Mouse (Mus musculus) liver, embryonic 11.5 days (tissue): ENCODE results near the gene Fmnl2. TPM values are rescaled to one million over a fixed set of nuclear protein-coding genes. Genes with fewer than 3 reads are reported as not detected.

Experiments used
- ATAC-seq: fragments of 200-750 bp; cut with Nextera tagmentation; replicated peaks from 2 replicates; pipeline ENCODE4 v1.8.0; 2017; ENCODE audit warnings: moderate number of reproducible peaks, mild to moderate bottlenecking, moderate TSS enrichment, moderate library complexity; ENCODE audit not compliant: low FRiP score
- DNase-seq: peaks from one replicate; pipeline ENCODE4 v3.0.0-alpha.2; 2017; ENCODE audit warnings: low spot score
- H3K27ac ChIP-seq: fragments of 300-500 bp; sonication (generic); 2 replicates; pipeline ENCODE4 v1.5.1; 2014; ENCODE audit warnings: mild to moderate bottlenecking, low read depth, low read length, control low read depth
- H3K27me3 ChIP-seq: fragments of 300-500 bp; sonication (generic); replicated peaks from 2 replicates; pipeline ENCODE4 v1.6.1; 2014; ENCODE audit warnings: low read length, mixed read lengths; ENCODE audit not compliant: control insufficient read depth, insufficient read depth
- H3K36me3 ChIP-seq: fragments of 300-500 bp; sonication (generic); 2 replicates; pipeline ENCODE4 v1.6.1; 2014; ENCODE audit warnings: mild to moderate bottlenecking, low read length, moderate library complexity, mixed read lengths; ENCODE audit not compliant: control insufficient read depth, insufficient read depth
- H3K4me1 ChIP-seq: fragments of 300-500 bp; sonication (generic); replicated peaks from 2 replicates; pipeline ENCODE4 v1.6.1; 2014; ENCODE audit warnings: low read length, mixed read lengths; ENCODE audit not compliant: control insufficient read depth, insufficient read depth
- H3K4me2 ChIP-seq: fragments of 300-500 bp; sonication (generic); 2 replicates; pipeline ENCODE4 v1.6.1; 2014; ENCODE audit warnings: mild to moderate bottlenecking, control low read depth, moderate library complexity
- H3K4me3 ChIP-seq: fragments of 300-500 bp; sonication (generic); 2 replicates; pipeline ENCODE4 v1.5.1; 2014; ENCODE audit warnings: low read depth, low read length, control low read depth
- H3K9ac ChIP-seq: fragments of 300-500 bp; sonication (generic); 2 replicates; pipeline ENCODE4 v1.6.1; 2014; ENCODE audit warnings: low read depth, low read length, control low read depth
- H3K9me3 ChIP-seq: fragments of 300-500 bp; sonication (generic); 2 replicates; pipeline ENCODE4 v1.6.1; 2016; ENCODE audit warnings: low read length, inconsistent platforms, mixed read lengths; ENCODE audit not compliant: control insufficient read depth
- WGBS: fragments of 180-500 bp; shearing (Covaris S2); extraction: QIAGEN DNeasy Blood & Tissue Kit; methylation state at CpG from one replicate; pipeline ENCODE4 v1.1.7; 2014; 5-methylcytosine and 5-hydroxymethylcytosine counted together
- polyA plus RNA-seq: library from polyadenylated mRNA; unstranded; fragments of >200 nt; fragmentation: Nextera tagmentation; extraction: Ambion mirVana; gene quantifications from 2 replicates; pipeline ENCODE4 v1.2.1, GENCODE M21; 2014

Fmnl2 gene
- polyA plus RNA-seq, 1 experiment from 2014 or later: 1.5 TPM

DNA sequence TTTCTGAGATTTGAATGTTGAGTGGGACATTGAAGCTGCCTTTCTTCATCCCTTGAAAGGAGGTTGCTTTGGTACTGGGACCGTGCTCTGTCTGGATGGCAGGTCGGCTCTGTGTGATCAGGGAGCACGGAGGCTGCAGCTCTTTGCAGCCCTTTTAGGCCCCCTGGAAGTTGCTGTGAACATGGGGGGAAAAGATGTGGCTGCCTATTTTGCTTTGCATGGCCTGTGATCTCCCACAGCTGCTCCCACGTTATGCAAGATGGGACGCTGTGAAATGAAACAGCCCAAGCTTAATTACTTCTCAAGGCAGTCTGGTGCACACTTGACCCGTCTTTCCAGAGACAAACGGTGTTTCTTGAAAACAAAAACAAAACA is 1.8 kb downstream of the Fmnl2 start:
- H3K36me3 ChIP-seq: no peaks in the 10 kb centered on the region
- no peak overlapping the region for H3K9ac ChIP-seq
- no peaks in the 10 kb centered on the region for H3K4me1 ChIP-seq
- ATAC-seq: no peak
- no peak overlapping the region for H3K27ac ChIP-seq
- peaks cover 31% of the 10 kb centered on the region for H3K27me3 ChIP-seq
- peak overlapping the region; percentile 93 for H3K4me2 ChIP-seq
- peak overlapping the region; percentile 71; the same call in 1 of the 2 replicates for H3K4me3 ChIP-seq
- no peak for DNase-seq
- H3K9me3 ChIP-seq: no peaks in the 10 kb centered on the region
- WGBS: 23% methylated on average over 7 of the region's 7 CpGs

GRCm38 (mm10) chr2:52860111-52860775 is 2.6 kb downstream of the Fmnl2 start:
- Histone ChIP-seq H3K4me3 (no peak overlapping the region), H3K9ac (no peak overlapping the region), H3K9me3 (no peaks in the 10 kb centered on the region), H3K4me2 (no peak overlapping the region), H3K27ac (no peak overlapping the region), H3K27me3 (peaks cover 31% of the 10 kb centered on the region), H3K4me1 (no peaks in the 10 kb centered on the region), H3K36me3 (no peaks in the 10 kb centered on the region)
- WGBS: 52% methylated on average over 8 of the region's 8 CpGs
- DNase-seq: no peak
- no peak for ATAC-seq

- 83% methylated on average over 9 of the region's 9 CpGs for WGBS
- Histone ChIP-seq H3K4me2 (no peak overlapping the region), H3K4me1 (no peaks in the 10 kb centered on the region), H3K9ac (no peak overlapping the region), H3K9me3 (no peaks in the 10 kb centered on the region), H3K27ac (no peak overlapping the region), H3K4me3 (no peak overlapping the region), H3K27me3 (peaks cover 25% of the 10 kb centered on the region), H3K36me3 (no peaks in the 10 kb centered on the region)
- ATAC-seq (no peak), DNase-seq (no peak)
Measured at GRCm38 (mm10) chr2:52862046-52862759, 4.5 kb downstream of the Fmnl2 start.

DNA sequence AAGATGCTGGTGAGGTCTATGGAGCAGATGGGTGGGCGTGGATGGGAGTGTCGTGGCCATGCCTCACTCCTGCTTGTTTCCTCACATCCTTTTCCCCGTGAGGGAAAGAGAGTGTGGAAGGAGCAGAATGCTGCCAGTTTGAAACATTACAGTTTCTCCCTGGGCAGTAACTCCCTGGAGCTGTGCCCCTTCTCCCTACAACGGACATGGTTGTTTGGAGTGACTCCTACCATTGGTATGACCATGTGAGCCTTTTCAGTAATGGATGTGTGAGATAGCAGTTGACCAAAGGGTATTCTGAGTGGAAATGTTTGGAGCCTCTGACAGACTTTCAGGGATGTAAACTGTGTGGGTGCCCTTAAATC is 5.1 kb downstream of the Fmnl2 start:
- ATAC-seq (no peak), DNase-seq (no peak)
- Histone ChIP-seq H3K27ac (no peak overlapping the region), H3K27me3 (peaks cover 19% of the 10 kb centered on the region), H3K36me3 (no peaks in the 10 kb centered on the region), H3K9me3 (no peaks in the 10 kb centered on the region), H3K4me1 (no peaks in the 10 kb centered on the region), H3K9ac (no peak overlapping the region), H3K4me3 (no peak overlapping the region), H3K4me2 (no peak overlapping the region)
- 61% methylated on average over 4 of the region's 4 CpGs for WGBS

- Histone ChIP-seq H3K4me3 (no peak overlapping the region), H3K27me3 (peaks cover under 1% of the 10 kb centered on the region), H3K9ac (no peak overlapping the region), H3K36me3 (no peaks in the 10 kb centered on the region), H3K4me2 (no peak overlapping the region), H3K4me1 (no peaks in the 10 kb centered on the region), H3K27ac (no peak overlapping the region), H3K9me3 (no peaks in the 10 kb centered on the region)
- DNase-seq (no peak), ATAC-seq (no peak)
- 82% methylated on average over 7 of the region's 7 CpGs for WGBS
Measured at GRCm38 (mm10) chr2:52864635-52865034, 7.0 kb downstream of the Fmnl2 start.

- no peaks in the 10 kb centered on the region for H3K36me3 ChIP-seq
- 78% methylated on average over 3 of the region's 3 CpGs for WGBS
- no peak for DNase-seq
- no peak overlapping the region for H3K9ac ChIP-seq
- H3K4me3 ChIP-seq: no peak overlapping the region
- H3K27me3 ChIP-seq: no peaks in the 10 kb centered on the region
- H3K4me1 ChIP-seq: no peaks in the 10 kb centered on the region
- no peak overlapping the region for H3K27ac ChIP-seq
- no peaks in the 10 kb centered on the region for H3K9me3 ChIP-seq
- H3K4me2 ChIP-seq: no peak overlapping the region
- ATAC-seq: no peak
Measured at GRCm38 (mm10) chr2:52866151-52866550, 8.5 kb downstream of the Fmnl2 start.

GRCm38 (mm10) chr2:52867781-52868180 is 10.1 kb downstream of the Fmnl2 start:
- Histone ChIP-seq H3K4me1 (no peaks in the 10 kb centered on the region), H3K27ac (no peak overlapping the region), H3K4me2 (no peak overlapping the region), H3K27me3 (no peaks in the 10 kb centered on the region), H3K4me3 (no peak overlapping the region), H3K9me3 (no peaks in the 10 kb centered on the region), H3K9ac (no peak overlapping the region), H3K36me3 (no peaks in the 10 kb centered on the region)
- WGBS: 84% methylated on average over 9 of the region's 9 CpGs
- DNase-seq: no peak
- no peak for ATAC-seq

DNA sequence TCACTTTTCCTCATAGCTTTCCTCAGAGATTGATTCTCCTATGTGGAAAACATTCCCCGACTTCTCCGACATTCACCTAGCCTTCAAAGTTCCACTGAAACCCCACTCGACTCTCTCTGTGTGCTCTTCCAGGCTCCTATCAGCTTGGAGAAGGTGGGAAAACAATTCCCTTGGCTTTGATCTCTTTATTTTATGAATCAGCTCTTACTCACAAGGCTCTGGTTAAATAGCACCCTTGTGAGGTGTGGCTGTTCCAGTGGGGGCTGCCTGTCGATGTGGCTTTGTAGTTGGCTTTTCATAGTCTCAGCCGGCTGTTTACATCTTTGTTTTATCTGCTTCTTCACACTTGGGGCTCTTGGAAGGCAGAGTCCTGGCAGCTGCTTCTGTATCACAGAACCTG is 10.5 kb downstream of the Fmnl2 start:
- DNase-seq: no peak
- 59% methylated on average over 5 of the region's 5 CpGs for WGBS
- Histone ChIP-seq H3K4me1 (no peaks in the 10 kb centered on the region), H3K27me3 (no peaks in the 10 kb centered on the region), H3K4me3 (no peak overlapping the region), H3K4me2 (no peak overlapping the region), H3K36me3 (no peaks in the 10 kb centered on the region), H3K9me3 (no peaks in the 10 kb centered on the region), H3K9ac (no peak overlapping the region), H3K27ac (no peak overlapping the region)
- no peak for ATAC-seq

GRCm38 (mm10) chr2:52872636-52873035 is 15.0 kb downstream of the Fmnl2 start:
- no peaks in the 10 kb centered on the region for H3K36me3 ChIP-seq
- H3K4me1 ChIP-seq: no peaks in the 10 kb centered on the region
- H3K27ac ChIP-seq: no peak overlapping the region
- no peaks in the 10 kb centered on the region for H3K27me3 ChIP-seq
- DNase-seq (no peak), ATAC-seq (no peak)
- H3K4me2 ChIP-seq: no peak overlapping the region
- 56% methylated on average over 5 of the region's 5 CpGs for WGBS
- H3K9me3 ChIP-seq: no peaks in the 10 kb centered on the region
- H3K4me3 ChIP-seq: no peak overlapping the region
- H3K9ac ChIP-seq: no peak overlapping the region
